Mouse (Mus musculus) kidney, adult 2 months (tissue): Measurements from ENCODE around the gene Ltc4s.

Experiments used
- CTCF ChIP-seq: fragments of 200-500 bp; conservative IDR thresholded peaks from 2 replicates; pipeline ENCODE4 v1.5.1; 2011; ENCODE audit warnings: low read depth, mild to moderate bottlenecking, control low read depth, low read length, moderate library complexity, mixed read lengths; ENCODE audit not compliant: insufficient read depth, insufficient read length
- POLR2A ChIP-seq: fragments of 200-500 bp; IDR thresholded peaks from one replicate; pipeline ENCODE4 v1.6.1; 2011; ENCODE audit warnings: low read depth, low read length, control low read depth

DNA sequence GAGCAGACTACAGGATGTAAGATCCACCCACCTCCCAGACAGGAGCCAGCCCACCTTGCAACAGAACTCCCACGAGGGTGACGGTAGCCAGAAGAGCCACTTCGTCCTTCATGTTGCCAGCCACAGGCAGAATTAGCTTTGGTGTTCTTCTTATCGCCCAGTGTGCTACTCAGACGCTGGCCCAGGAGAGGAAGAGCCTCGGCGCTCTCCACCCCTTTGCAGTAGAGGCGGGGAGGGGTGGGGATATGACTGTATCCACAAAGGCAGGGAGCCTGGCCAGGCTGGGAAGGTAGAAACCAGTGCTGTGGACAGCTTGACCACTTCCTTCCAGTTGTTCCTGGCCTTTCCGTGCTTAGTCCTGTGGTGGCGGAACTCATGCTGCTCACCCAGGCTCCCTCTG, at the start of gene Ltc4s:
- TF ChIP-seq CTCF, result no peak
- no peak for TF ChIP-seq POLR2A
